Mouse (Mus musculus) retina, postnatal 7 days (tissue): Measurements from ENCODE around the gene Nufip1.

Source experiments
- DNase-seq: peaks from one replicate; pipeline ENCODE4 v3.0.0-alpha.2; 2012; ENCODE audit warnings: low read depth, low spot score

Gene Nufip1

DNA sequence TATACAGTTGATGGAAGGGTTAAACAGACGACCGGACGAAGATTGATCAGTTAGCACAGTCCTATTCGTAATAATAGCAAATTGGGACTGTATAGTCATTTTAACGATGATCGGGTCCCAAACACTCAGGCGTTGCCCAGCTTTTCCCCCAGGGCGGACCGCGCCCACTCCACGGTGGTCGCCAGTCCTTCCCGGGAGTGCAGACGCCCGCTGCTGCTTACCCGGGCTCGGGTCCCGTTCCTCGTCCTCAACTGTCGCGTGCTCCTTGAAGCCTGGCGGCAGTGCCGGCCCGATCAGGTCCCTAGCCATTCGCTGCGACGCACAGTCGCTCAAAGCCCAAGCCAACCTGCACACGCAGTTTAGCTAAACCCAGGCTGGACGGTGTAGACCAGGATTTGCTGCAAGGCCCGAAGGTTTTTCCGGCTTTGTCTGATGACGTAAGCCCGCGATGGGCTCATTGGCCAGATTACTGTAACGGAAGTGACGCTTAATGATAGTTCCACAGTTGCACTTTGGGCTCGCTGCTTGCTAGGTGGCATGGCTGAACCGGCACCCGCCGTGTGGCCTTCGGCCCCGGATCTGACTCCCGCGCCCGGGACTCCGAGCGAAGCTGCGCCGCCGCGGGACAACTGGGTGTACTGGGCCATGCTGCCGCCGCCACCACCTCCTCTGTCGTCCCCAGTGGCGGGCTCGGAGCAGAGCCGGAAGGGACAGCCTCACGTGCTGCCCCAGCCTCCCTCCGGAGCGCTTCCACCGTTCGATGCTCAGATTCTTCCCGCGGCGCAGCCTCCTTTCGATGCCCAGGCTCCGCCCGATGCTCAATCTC is at the start of gene Nufip1, which contains the start of gene Gpalpp1:
TSS of gene Nufip1 (plus strand) at position 496 of the 826 bp plus-strand sequence.
TSS of gene Gpalpp1 (minus strand) at position 365 of the 826 bp plus-strand sequence.
- peak; percentile 95 for DNase-seq

DNA sequence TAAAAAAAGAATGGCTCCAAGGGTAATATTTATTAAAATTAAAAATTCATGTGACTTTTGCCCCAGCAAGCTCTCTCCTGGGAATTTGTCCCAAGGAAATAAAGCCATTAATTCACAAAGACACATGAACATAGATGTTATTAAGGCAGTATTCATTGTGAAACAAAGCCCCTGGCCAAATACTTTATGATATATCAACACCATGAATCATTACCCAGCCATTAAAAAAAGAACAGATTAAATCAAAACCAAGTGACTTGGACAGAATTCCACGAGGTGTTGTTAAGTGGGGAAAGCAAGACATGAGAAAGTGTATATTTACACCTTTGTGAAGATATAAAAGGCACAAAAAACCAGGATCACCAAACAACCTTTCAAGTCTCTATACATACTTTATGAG is 43.5 kb upstream of the Nufip1 start:
- no peak for DNase-seq

DNA sequence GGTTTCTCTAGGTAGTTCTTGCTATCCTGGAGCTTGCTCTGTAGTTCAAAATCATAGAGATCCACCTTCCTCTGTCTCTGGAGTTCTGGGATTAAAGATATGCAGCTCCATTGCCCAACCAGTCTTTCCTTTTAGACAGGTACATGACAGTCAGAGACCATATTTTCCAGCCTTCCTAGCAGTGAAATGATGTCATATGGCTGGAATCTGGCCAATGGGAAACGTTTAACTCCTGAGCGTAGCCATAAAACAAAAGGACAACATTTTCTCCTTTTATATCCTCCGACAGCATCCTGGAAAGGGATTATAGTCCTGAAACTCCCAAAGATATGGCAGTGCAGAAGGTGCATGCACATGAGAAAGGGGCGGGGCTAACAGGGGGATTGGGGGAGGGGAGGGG is 42.4 kb upstream of the Nufip1 start:
- DNase-seq, result no peak

DNA sequence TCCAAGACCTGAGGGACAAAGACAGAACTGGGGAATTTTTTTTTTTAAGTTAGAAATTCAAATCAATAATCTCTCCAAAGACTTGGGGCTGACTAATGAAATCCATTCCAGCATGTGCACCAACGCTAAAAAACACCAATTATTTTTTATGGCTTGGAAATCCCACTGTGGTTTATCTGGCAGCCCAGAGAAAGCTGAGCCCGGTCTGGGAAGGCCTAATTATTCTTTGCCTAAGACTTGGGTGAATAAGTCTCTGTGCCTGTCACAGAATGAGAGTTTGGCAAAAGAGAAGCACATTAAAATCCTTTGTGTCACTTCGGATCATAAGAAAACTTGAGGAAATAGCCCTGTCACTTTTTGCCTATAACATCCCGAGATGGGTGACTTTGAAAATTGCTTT is 41.4 kb upstream of the Nufip1 start:
- DNase-seq, result no peak

DNA sequence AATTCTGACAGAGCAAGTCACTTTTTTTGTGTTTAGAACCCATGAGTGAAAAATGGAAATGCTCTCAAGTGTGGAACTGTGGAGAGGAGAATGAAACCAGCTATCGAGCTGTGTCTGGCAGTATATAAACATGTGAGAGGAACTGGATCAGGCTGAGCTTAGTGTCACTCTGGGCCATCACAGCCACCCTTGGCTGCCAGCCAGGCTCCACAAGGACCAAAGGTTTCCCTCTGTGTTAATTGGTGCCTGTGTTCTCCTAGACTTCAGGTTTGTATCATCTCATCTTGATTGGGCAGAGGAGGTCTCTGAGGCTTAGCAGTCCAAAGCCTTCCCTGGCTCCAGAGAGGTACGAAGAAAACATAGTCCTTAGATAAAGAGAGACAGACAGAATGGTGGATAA is 38.1 kb upstream of the Nufip1 start:
- no peak for DNase-seq

DNA sequence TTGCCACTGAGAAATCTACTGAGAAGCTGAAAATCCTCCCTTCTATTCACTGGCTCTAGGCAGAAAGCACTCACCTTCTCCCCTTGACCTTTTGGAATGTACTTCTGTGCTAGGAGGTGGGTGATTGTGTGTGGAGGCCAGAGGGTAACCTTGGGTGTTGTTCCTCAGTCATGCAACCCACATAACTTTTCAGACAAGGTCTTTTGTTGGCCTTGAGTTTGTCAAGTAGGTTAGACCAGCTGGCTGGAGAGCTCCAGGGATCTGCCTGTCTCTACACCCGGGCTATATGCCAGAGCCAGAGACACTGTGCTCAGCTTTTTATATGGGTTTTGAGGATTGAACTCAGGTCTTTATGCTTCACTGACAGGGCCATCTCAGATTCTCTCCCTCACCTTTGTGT is 36.5 kb upstream of the Nufip1 start:
- no peak for DNase-seq

DNA sequence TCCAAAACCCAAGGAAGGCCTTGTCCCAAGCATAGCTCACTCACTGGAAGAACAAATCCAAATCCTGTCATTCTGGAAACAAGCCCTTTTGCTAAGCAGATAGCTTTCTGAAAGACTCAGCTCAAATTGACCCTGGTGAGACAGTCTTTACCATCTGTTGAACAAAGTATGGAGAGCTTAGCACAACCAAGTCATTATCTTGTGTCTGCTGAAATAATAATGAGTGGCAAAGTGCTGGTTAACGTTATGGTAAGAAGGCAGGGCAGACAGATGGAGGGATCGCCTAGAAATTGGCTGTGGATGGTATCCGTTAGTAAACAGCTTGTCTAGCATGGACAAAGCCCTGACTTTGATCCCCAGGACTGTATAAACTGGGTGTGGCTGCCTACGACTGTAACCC is 35.0 kb upstream of the Nufip1 start:
- DNase-seq, result no peak

DNA sequence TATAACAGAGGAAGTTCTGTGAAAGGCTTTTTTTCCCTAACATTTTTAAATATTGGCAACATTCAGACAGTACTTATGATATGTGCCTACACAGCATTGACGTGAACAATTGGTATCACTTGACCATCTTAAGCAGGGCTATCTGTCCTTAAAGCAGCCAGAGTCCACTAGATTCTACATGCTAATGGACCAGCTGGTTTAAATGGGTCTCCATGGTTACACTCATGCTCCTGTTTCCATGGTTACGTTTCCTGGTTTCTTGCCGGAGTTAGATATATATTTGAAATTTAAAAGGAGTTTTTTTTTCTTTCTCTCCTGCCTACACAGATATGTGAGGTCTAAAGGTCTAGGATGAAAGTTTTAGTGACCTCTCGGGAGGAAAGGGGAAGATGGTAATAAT is 34.1 kb upstream of the Nufip1 start:
- DNase-seq, result no peak

DNA sequence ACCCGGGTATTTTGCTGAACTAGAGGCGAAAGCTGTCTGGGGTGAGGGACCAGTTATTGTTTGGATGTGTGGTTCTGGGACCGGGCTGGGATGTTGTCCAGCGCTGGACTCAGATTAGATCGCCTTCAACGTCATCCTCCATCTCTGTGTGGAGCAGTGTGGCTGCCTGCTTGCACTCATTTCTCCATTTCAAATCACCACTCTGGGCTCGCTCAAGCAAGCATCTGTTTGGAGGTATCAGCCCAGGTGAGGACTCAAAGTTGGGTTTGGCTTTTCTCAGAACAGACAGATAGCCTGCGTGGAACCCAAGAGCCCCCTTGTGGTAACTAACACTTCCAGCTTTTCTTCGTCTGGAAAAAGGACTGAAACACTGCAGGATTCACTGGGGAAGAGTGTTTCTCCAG is 33.6 kb upstream of the Nufip1 start:
- DNase-seq, result peak; percentile 46

DNA sequence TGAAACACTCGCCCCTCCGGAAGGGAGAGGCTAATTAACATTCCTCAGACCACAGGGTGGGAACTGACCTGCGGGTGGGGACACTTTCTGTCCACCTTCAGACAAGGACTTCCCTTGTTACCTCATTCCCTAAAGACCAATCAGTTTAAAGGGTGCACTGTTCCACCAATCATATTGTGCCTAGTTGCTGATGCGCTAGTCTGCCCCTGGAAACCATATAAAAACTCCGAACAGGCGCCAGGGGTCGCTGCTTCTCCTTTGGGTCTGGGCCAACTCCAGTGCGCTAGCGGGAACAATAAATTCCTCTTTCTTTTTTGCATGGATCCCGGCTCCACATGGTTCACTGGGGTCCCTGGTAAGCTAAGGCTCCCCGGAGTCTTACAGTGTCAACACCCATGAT is 29.2 kb upstream of the Nufip1 start:
- no peak for DNase-seq

DNA sequence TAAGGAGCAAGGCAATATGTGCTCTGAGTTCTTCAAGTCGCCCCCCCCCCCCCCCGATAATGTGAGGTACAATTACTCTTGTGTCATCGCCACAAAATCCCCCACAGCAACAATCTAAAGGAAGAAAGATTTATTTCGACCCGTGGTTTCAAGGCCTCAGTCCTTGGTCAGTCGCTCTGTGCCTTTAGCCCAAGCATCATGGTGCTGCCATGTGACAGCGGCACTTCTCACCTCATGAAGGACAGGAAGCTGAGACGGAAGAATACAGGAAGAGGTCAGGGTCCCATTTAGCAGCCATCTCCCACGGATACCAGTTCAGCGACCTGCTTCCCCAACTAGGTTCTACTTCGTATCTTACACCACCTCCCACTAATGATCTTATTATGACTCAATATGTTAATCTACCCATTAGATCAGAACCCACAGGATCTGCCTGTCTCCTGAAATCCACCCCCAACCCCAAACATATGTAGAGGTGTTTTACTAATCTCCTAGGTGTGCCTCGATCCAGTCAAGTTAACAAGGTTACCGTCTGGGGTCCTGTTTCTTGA is 28.5 kb upstream of the Nufip1 start:
- no peak for DNase-seq

DNA sequence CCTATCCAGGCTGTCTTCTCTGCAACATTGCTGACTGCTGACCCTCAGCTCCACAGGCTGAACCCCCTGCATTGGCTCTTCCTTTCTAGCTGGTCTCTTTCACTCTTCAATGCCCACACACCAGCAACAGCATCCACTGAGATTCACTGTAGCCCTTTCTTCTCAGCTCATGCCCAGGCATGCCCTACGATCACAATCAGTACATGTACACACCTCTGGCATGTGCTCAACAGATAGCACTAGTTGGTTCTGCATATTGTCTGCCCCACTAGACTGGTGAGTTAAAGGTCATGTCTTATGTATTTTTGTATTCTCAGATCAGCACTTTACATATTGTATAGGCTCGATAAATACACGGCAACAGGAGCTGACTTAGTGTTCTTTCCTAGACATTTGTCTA is 26.5 kb upstream of the Nufip1 start:
- no peak for DNase-seq

DNA sequence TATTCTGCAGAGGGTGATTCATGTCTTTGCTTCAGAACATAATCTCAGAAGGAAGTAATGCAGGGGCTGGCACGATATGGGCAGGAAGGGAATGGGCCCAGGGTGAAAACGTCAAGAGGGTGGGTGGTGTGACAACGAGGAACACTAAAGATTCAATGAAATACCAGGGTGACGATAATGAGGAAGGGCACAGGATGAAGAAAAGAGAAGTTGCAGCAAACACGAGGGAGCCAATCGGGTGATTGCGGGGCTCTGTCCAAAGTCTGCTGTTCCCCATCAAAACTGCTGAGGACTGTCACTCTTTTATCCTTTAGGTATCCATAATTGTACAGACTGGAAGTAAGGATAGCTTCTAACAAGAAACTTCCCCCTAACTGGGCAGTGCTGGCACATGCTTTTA is 13.4 kb upstream of the Nufip1 start:
- no peak for DNase-seq

DNA sequence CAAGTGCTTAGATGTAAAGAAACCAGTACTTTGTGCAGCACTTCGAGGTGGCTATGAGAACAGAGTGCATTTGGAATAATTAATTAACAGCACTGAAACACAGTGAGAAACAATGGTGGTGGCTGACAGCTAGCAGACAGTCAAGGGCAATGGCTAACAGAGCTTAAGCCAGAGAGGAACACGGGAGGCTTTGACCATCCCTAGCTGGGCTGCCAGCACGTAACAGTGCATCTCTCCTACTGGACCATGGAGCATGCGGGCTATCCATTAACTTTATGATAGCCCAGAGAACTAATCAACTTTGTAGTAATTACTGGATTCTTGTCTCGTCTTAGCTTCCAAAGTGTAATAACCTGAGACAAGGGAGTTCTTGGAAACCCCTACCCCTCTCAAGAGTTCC is 12.9 kb upstream of the Nufip1 start:
- no peak for DNase-seq

DNA sequence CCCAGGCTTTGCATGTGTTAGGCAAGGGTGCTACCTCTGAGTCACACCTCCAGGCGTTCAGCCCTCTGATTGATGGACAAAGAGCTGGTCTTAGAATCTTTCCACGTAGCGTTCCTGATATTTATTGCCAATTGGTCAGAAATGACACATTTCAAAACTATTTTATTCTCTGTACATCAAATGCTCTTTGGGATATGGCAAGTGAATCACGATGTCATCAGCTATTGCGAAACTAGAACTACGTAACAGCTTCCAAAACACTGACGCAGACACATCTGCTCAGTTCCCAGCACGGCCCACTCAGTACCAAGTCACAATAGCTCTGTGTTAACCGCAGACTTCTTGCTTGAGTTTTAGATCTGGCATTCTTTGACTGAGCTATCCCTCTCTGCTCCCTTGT is 11.1 kb upstream of the Nufip1 start:
- DNase-seq, result no peak

DNA sequence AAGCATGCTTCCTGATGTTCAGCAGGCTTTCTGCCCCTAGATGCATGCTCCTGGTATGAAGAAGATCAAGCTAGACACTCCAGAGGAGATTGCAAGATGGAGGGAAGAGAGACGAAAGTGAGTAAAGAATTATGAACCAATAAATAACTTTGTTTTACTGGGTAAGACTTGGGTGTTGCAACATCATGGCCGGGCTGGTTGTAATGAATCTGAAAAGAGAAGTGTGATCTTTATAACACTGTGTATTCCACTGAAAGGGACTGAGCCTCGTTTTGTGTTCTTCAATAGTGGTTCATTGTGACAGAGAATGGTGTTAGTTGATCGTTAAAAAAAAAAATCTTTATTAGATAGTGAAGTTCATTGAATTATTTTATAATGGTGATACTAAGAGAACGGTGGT is 5.1 kb downstream of the Nufip1 start:
- no peak for DNase-seq

DNA sequence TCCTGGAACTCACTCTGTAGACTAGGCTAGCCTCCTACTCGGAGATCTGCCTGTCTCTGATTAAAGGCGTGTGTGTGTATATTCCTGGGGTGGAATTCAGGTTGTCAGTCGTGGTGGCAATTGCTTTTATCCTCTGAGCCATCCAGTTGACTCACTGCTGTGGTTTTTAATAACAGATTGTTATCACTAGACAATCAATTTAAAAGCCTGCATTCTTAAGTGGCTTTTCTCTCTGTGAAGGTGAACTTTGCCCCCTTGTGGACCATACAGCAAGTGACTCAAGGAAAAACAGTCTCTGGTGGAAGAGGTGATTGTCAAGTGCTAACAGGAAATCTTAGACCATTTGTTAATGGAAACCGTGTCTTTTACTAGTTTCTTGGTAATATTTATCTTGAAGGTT is 8.3 kb downstream of the Nufip1 start:
- no peak for DNase-seq

DNA sequence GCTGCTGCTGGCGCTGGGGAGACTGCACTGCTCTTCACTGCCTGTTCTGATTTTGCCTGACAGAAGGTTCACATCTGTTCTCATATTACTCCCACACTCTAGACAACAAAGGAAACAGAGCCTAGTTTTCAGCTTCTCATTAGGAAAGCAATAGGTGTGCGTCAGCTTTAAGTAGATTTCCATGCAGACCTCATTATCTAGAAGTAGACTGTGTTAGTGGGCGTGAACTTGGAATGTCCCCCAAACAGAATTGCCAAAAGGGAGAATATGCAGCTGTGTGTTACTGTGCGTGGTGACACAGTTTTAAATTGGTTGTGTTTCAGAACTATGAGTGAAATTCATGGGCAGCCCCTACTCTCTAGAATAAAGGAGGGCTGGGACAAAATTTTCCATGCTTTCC is 9.8 kb downstream of the Nufip1 start:
- DNase-seq, result no peak

DNA sequence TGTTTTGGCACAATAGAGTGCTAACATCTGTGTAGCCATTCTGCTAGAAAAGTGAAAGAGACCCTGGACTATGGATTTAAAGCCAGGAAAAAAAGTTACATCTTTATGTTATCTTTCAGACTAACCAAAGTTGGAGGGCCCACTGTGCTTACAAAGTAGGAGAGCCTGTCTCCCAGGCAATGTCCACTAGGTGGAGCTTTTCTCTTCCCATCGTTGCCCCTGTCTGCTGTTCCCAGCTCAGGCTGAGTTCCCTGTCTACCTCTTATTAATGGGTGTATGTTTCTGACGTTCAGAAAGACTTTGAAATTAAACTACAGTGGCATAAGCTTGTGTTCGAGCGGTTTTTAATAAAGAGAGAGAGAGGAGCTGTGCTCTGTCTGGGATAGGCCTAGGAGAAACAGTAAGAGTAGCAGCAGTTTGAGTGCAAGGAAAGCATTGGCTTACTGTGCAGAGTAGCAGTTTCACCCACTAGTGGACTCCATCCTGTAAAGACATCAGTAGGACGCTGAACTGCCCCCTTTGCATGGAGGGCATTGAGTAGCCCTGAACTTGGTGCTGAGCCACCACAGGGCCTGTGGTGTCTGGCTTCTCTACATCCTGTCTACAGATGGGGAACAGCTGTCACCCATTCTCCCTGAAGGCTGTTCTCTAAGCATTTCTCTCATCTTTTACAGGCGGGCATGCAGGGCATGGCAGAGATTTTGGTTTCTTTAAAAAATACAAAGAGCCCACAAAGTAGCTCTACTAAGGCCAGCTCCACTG is 11.4 kb downstream of the Nufip1 start:
- peak; percentile 28 for DNase-seq

DNA sequence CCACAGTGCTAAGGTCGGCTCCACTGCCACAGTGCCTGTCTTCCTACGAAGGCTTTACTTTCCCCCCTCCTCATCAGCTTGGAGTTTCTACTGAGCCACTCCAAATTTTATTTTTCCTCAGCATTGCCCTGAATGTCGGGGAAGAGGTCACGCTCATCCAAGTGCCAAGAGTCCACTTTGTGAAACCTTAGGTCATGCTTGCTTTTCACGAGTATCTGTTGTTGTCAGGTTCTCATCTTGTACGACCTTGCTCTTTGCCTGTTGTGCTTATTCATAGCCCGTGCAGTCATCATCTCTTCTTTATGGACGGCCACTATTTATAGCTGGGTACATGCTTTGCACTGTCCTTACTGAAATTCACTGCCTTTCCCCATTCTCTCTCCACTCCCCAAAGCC is 12.0 kb downstream of the Nufip1 start:
- DNase-seq, result no peak

DNA sequence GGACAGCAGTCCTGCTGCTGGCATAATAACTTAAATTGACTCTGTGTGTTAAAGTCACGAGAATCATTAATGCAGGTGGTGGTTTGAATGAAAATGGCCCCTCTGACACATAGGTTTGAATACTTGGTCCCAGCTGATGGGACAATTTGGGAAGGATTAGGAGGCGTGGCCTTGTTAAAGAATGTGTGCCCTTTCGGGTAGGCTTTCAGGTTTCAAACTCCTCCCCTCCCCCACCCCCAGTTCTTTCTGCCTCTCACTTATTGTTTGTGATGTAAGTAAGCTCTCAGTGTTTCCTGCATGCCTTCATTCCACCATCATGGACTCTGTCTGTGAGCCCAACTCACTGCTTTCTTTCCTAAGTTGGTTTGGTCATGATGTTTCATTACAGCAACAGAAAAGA is 16.6 kb downstream of the Nufip1 start:
- no peak for DNase-seq

DNA sequence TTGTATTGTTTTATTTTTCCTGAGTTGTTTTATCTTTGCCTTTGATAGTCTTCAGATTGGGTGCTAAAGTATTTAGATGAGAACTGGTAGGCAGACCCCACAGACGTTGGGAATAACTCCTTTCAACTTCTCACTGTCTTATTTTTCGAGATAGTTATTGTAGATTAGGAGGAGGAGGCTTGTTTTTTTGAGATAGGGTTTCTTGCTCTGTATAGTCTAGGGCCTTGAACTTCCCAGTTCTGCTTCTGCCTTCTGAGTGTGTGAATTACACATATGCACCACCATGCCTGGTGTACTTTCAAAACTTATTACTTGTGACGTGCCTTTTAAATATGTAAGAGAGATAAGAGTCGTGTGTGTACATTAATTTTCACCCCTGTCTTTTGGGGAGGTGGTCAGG is 17.5 kb downstream of the Nufip1 start:
- no peak for DNase-seq

DNA sequence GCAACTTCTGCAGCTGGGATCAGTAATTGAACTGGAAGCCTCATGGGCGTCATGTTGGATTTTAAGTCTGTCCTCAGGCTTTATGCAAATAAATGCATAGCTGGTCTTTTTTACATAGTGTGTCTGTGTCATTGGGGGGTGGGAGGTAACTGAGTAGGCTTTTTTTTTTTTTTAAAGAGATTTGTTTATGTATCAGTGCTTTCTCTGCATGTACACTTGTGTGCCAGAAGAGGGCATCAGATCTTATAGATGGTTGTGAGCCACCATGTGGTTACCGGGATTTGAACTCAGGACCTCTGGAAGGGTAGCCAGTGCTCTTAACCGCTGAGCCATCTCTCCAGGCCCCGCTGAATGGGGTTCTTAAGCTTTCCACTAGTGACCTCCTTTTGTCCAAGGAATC is 24.3 kb downstream of the Nufip1 start:
- DNase-seq, result no peak
